8 mouse cellular contexts compared by ENCODE assay signal in genomic region chr11:103411301-103411700, GRCm38 (mm10). TPM values are rescaled to one million over a fixed set of nuclear protein-coding genes. Genes with fewer than 3 reads are reported as not detected.
DNase-seq lines count a peak whose midpoint lies in the region; ATAC-seq and TF ChIP-seq lines count a peak whose summit lies in the region.

No protein-coding gene starts in this region.

- H3K27ac ChIP-seq in kidney, embryonic 15.5 days = no peak overlapping the region
- H3K27ac ChIP-seq in bone marrow, adult 2 months (ENCODE audit: control insufficient read depth, insufficient read depth, low read depth, low read length, poor library complexity) = no peak overlapping the region
- no peak overlapping the region for H3K27ac ChIP-seq in hindbrain, postnatal 0 days
- no peak overlapping the region for H3K27ac ChIP-seq in midbrain, embryonic 16.5 days (ENCODE audit: low read length)

- peak overlapping the region; percentile 93 for H3K4me3 ChIP-seq in kidney, embryonic 15.5 days (replicated peaks)
- H3K4me3 ChIP-seq in bone marrow, adult 2 months (replicated peaks; ENCODE audit: control insufficient read depth, low read depth, low read length) = peak overlapping the region; percentile 33
- H3K4me3 ChIP-seq in hindbrain, postnatal 0 days (ENCODE audit: low read length) = no peak overlapping the region; the same call in 1 of the 2 replicates
- H3K4me3 ChIP-seq in midbrain, embryonic 16.5 days (ENCODE audit: low read depth, low read length) = no peak overlapping the region

- 83% methylated on average over 1 of the region's 1 CpGs for WGBS in kidney, embryonic 15.5 days
- WGBS in bone marrow, adult 2 months = 71% methylated on average over 1 of the region's 1 CpGs
- WGBS in hindbrain, postnatal 0 days = 84% methylated on average over 1 of the region's 1 CpGs
- 83% methylated on average over 1 of the region's 1 CpGs for WGBS in midbrain, embryonic 16.5 days

- H3K9ac ChIP-seq in kidney, embryonic 15.5 days = 0 out of 2 replicates have a peak overlapping the region, but pooled peaks have one; percentile 77
- no peak overlapping the region for H3K9ac ChIP-seq in hindbrain, postnatal 0 days (replicated peaks; ENCODE audit: low read length)
- H3K9ac ChIP-seq in midbrain, embryonic 16.5 days (ENCODE audit: low read depth, low read length) = no peak overlapping the region

- peaks cover 26% of the 10 kb centered on the region for H3K4me1 ChIP-seq in kidney, embryonic 15.5 days
- peaks cover 4% of the 10 kb centered on the region for H3K4me1 ChIP-seq in bone marrow, adult 2 months (ENCODE audit: control insufficient read depth, insufficient read depth, low read length)
- H3K4me1 ChIP-seq in hindbrain, postnatal 0 days (ENCODE audit: insufficient read depth, low read length) = peaks cover 12% of the 10 kb centered on the region; the same call in 1 of the 2 replicates
- H3K4me1 ChIP-seq in midbrain, embryonic 16.5 days (ENCODE audit: control insufficient read depth, insufficient read depth, low read length) = peaks cover 18% of the 10 kb centered on the region

- H3K27me3 ChIP-seq in kidney, embryonic 15.5 days = peaks cover 10% of the 10 kb centered on the region
- H3K27me3 ChIP-seq in hindbrain, postnatal 0 days (ENCODE audit: insufficient read depth, low read length) = no peaks in the 10 kb centered on the region
- no peaks in the 10 kb centered on the region for H3K27me3 ChIP-seq in midbrain, embryonic 16.5 days (ENCODE audit: control insufficient read depth, insufficient read depth, low read depth, low read length)

- TF ChIP-seq CTCF in bone marrow, adult 2 months (IDR thresholded peaks at IDR 0.05; ENCODE audit: control insufficient read depth, insufficient read depth, low read length) = no peak
- 0 out of 2 replicates have a peak, but pooled peaks have one; percentile 10 for TF ChIP-seq CTCF in hindbrain, postnatal 0 days (IDR thresholded peaks at IDR 0.05; ENCODE audit: low read depth)

- H3K4me2 ChIP-seq in kidney, embryonic 15.5 days = peak overlapping the region; percentile 93
- peak overlapping the region; percentile 74; the same call in 1 of the 2 replicates for H3K4me2 ChIP-seq in hindbrain, postnatal 0 days (ENCODE audit: low read depth, low read length)
- peak overlapping the region; percentile 60 for H3K4me2 ChIP-seq in midbrain, embryonic 16.5 days (ENCODE audit: low read length)

- intact Hi-C loops in gastrocnemius, postnatal 36 days (cut with DNase I) = no loop called here

- TF ChIP-seq POLR2A in bone marrow, adult 2 months (IDR thresholded peaks at IDR 0.05; ENCODE audit: borderline replicate concordance, control insufficient read depth, low read depth, low read length) = no peak

- no peaks in the 10 kb centered on the region for H3K9me3 ChIP-seq in kidney, embryonic 15.5 days (replicated peaks)
- H3K9me3 ChIP-seq in hindbrain, postnatal 0 days (ENCODE audit: low read length) = no peaks in the 10 kb centered on the region
- H3K9me3 ChIP-seq in midbrain, embryonic 16.5 days (replicated peaks; ENCODE audit: control insufficient read depth, low read length, poor library complexity, severe bottlenecking) = no peaks in the 10 kb centered on the region

- no peak for DNase-seq in kidney, adult 18-20 months
- no peak for DNase-seq in hindbrain, postnatal 0 days (ENCODE audit: low spot score)
- no peak for DNase-seq in right cerebral cortex, postnatal 36 days (ENCODE audit: low spot score in 2 of 2)
- no peak for DNase-seq in adrenal gland, adult 8-10 months
- no peak for DNase-seq in gastrocnemius, postnatal 36 days

- 0 out of 2 replicates have a peak, but pooled peaks cover 5% of the 10 kb centered on the region for H3K36me3 ChIP-seq in kidney, embryonic 15.5 days
- H3K36me3 ChIP-seq in hindbrain, postnatal 0 days (ENCODE audit: insufficient read depth, low read length) = peaks cover 2% of the 10 kb centered on the region; the same call in 1 of the 2 replicates
- no peaks in the 10 kb centered on the region for H3K36me3 ChIP-seq in midbrain, embryonic 16.5 days (ENCODE audit: control insufficient read depth, insufficient read depth, low read length)

- no peak for ATAC-seq in kidney, embryonic 15.5 days (replicated peaks; ENCODE audit: low FRiP score)
- no peak for ATAC-seq in hindbrain, postnatal 0 days
- no peak for ATAC-seq in midbrain, embryonic 16.5 days

RNA-seq across cellular contexts. Expression of gene Plekhm1, which starts 1.2 kb away (rescaled TPM):
- polyA plus RNA-seq in kidney, embryonic 15.5 days (2015; fragmentation: Nextera tagmentation; extraction: Ambion mirVana) = 7.4 and 8.2 TPM in 2 replicates
- 12.5 and 23.7 TPM in 2 replicates for polyA plus RNA-seq in bone marrow, adult 2 months (2011; ENCODE audit: insufficient read depth, insufficient read length, low replicate concordance, missing spikeins)
- 8.2 and 9.4 TPM in 2 replicates for total RNA-seq in hindbrain, postnatal 0 days (2014; rRNA removed)
- polyA plus RNA-seq in hindbrain, postnatal 0 days (2015; fragmentation: Nextera tagmentation; extraction: Ambion mirVana) = 4.9 and 6.3 TPM in 2 replicates
- polyA plus RNA-seq in midbrain, embryonic 16.5 days (2015; fragmentation: Nextera tagmentation; extraction: Ambion mirVana) = 8.9 and 9.6 TPM in 2 replicates
- 10 to 100 TPM; 21.9 to 27.6 (median 26.0) TPM for total RNA-seq in adrenal gland, adult 8-10 months (2022)
- 10 to 100 TPM; 10.6 to 11.8 TPM for total RNA-seq in gastrocnemius, postnatal 36 days (2021)

RNA-seq across cellular contexts. Expression of gene Arhgap27, which starts 47.8 kb away (rescaled TPM):
- 15.8 and 17.2 TPM in 2 replicates for polyA plus RNA-seq in kidney, embryonic 15.5 days (2015; fragmentation: Nextera tagmentation; extraction: Ambion mirVana)
- 14.2 and 47.3 TPM in 2 replicates for polyA plus RNA-seq in bone marrow, adult 2 months (2011; ENCODE audit: insufficient read depth, insufficient read length, low replicate concordance, missing spikeins)
- 7.7 and 12.2 TPM in 2 replicates for total RNA-seq in hindbrain, postnatal 0 days (2014; rRNA removed)
- 5.5 and 5.9 TPM in 2 replicates for polyA plus RNA-seq in hindbrain, postnatal 0 days (2015; fragmentation: Nextera tagmentation; extraction: Ambion mirVana)
- 3.8 and 4.4 TPM in 2 replicates for polyA plus RNA-seq in midbrain, embryonic 16.5 days (2015; fragmentation: Nextera tagmentation; extraction: Ambion mirVana)
- total RNA-seq in adrenal gland, adult 8-10 months (2022) = 10 to 100 TPM; 11.9 to 22.2 (median 15.9) TPM
- total RNA-seq in gastrocnemius, postnatal 36 days (2021) = 1 to 10 TPM; 4.6 to 4.8 TPM

Comparison
In these comparisons a context has a peak if more than half of its experiments do, and no peak if none do; other contexts are left out.
1. H3K4me3 ChIP-seq: peak in kidney, embryonic 15.5 days (single experiment) and bone marrow, adult 2 months (single experiment); none in hindbrain, postnatal 0 days (single experiment) and midbrain, embryonic 16.5 days (single experiment).
2. Peak in every context shown above with its lines, with median percentiles within 50 percentile points of each other: H3K4me2 ChIP-seq.